Mouse (Mus musculus) hematopoietic stem cell, adult 5-6 weeks (primary cell): ENCODE data around the gene Sgcd. TPM values are rescaled to one million over a fixed set of nuclear protein-coding genes. Genes with fewer than 3 reads are reported as not detected.

Experiments used
- ATAC-seq, 2 experiments: fragments of 125-278 bp in 1 of 2; replicated peaks in 1 of 2; 2 replicates each; pipeline ENCODE4 v1.8.0; 2016 to 2017; ENCODE audit warnings: inconsistent platforms in 2 of 2, mild to moderate bottlenecking in 2 of 2, moderate number of reproducible peaks in 2 of 2, low read depth in 1 of 2, moderate TSS enrichment in 1 of 2; ENCODE audit not compliant: low FRiP score in 2 of 2, poor library complexity in 2 of 2, severe bottlenecking in 2 of 2, insufficient read depth in 1 of 2, low TSS enrichment in 1 of 2
- total RNA-seq: library from RNA; stranded (forward); fragments of 172-1452, 232-1000 nt; gene quantifications from 2 replicates; pipeline ENCODE4 v1.2.3, GENCODE M21; 2017

The Sgcd gene
- total RNA-seq, 1 experiment from 2014 or later = not detected

DNA sequence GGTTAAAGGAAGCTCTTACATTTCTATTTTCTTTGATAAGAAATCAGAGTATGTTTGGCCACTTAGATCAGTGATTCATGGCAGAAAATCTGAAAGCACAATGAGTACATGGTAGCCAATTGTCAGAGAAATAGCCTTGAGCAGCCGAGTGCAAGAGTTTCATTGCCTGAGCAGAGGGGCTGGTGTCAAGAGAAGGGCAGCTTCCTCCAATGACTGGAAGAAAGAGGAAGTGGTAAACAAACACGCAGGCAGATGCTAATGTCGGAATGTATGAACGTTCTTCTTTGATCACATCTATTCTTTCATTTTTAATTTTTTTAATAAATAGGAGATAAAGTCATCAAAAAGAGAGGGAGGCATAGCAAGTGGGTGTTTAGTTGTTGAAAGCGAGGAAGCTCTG is 956.5 kb downstream of the Sgcd start:
- ATAC-seq = peak in 1 of 2 experiments; percentile 65; a peak in 2 of 4 replicates

DNA sequence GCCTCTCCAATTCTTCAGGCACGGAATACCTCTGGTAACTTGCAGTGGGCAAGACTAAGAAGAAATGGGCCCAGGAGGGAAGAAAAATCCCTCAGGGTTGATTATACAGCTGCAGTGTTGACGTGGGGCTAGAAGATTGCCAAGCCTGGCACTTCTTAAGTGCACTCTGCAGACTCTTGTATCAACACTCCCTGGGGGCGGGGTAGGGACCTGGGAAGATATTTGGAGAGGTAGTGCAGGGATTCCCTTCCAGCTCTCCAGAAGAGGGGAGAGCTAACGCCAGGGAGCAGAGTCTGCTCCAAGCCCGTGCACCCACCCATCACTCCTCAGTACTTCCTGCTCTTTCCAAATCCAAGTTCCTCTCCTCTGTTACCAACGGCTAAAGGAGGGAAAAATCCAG is 967.9 kb downstream of the Sgcd start:
- ATAC-seq = no peak

DNA sequence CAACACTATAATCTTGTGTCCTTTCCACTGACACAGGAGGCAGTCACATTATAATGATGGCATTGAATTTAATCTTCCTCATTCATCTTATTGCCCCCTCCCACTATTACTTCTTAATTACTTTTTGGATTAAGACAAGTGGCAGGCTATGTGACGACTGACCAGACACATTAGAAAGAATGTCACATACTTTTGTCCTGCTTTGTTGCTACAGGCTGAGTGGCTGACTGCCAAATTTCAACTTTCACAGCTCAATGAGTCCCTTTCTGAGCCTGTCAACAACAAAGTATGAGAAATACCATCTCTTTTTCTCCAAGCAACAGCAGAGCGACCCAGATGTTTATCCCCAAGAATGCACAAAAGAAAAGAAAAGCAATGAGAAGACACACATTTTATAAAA is 970.6 kb downstream of the Sgcd start:
- ATAC-seq = no peak

DNA sequence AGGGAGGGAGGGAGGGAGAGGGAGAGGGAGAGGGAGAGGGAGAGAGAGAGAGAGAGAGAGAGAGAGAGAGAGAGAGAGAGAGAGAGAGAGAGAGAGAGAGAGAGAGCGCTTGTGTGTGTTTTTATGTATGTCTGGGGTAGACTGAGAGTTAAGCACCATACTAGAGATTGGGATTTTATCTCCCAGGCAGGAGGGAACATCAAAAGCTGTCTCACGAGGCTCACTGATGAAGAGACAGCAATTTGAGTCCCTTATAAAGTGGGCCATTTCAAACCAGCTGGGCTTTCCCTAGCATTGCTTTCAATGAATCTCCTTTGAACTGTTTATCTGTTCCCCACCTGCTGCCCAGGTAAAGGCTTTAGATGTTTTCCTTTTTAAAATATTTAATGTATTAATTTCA is 973.1 kb downstream of the Sgcd start:
- ATAC-seq = no peak

DNA sequence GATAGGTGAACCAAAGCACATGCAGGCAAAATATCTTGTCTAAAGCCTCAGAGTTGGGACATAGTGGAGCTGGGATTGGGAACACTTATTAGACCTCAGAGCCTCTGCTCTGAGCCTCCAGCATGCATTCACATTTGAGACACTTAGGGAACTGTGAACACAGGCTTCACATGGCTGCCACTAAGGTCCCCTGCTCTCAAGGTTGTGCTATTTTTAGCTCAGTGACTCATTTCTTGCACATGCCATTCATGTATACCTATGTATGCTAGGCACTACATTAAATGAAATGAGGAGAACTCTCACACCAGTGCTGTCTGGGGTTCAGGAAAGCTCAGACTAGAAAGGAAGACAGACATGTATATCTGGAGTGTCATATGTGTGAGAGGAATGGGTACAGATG is 974.5 kb downstream of the Sgcd start:
- no peak for ATAC-seq

DNA sequence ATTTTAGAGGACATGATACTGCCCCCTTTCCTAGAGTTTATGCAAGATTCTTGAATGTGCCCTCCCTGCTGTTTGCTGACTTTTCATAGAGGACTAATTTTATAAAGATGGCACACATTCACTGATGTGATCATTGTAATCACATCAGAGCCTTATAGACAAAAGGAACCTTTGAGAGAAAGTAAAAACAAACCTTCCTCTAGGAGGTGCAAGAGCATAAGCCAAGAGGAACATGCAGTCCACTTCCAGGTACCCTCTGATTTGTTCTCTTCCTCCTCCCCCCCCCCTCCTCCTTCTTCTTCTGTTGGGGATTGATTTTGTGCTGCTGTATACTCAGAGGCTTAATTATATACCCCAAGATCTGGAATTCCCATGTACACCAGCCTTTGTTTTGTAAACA is 978.6 kb downstream of the Sgcd start:
- ATAC-seq = no peak

DNA sequence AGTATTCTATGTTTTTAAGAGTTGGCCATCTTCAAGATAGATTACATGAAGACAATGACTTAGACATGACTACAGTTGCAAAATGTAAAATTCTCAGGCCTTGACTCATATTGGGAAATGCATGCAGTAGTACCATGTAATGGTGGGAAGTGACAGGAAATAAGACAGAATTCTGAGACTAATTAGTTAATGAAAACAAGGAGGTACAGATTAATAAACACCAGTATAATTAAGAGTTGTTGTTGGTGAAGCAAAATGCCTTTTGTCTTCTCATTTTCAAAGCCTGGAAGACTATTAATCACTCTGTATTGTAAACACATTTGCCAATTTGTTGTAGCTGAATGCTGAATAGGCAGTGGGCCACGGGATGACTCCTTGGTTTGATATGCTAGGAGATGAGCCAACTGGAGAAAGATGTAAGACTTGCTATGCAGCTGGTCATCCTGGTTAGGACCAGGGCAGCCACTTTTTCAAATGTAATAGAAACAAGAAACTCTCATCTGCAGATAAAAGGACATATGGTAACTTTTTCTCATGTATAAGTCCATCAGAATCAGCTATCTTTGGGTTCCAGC is 983.4 kb downstream of the Sgcd start:
- ATAC-seq = no peak

DNA sequence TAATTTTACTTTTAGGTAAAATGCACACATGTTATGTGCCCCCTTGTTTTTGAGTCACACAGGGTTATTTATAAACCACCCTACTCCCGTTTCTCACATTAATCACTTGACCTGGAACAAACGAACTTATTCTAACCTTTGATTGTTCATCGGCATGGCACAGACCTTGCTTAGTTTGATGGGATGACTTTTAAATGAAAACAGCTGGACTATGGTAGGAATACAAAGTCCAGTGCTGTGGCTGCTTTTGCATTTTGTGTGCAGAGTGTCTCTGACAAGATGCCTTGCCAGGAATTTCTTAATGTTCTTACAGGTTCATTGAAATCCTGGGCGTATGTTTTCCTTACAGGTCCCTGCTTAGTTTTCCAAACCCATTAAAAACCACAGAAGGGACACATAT is 1049.5 kb downstream of the Sgcd start:
- no peak for ATAC-seq

DNA sequence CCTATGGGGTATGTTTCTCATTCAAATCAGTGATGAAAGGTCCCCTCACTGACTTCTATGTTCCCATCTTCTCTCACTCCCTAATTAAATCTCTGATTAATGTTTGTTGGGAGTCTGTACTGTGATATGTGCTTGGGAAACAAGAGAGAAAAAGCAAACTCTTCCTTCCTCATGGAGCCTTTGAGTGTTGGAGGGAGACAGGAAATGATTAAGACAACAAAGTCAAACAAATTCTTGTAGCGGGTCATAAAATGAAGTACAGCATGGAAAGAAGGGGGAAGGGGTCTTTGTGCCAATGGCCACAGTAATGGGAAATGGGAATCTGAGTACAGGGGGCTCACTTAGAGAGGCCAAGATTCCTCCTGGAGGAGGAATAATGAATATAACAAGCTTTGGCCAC is 1063.8 kb downstream of the Sgcd start:
- no peak for ATAC-seq

DNA sequence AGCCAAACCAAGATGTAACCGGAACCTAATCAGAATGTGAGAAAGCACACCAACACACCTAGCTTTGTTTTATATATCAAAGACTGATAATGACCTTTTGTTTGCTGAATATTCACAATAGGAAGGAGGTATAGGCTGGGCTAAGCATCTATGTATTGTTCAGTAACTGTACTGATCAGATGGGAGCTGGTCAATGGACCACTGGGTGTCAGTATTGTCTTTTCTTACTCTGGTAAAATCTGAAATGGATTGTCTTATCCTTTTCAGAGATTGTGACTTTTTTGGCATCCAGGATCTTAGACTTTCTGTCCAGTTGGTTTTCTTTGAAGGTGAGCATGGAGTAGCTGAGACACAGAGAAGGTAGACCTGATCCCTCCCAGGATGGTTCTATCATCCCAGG is 1068.5 kb downstream of the Sgcd start:
- no peak for ATAC-seq

DNA sequence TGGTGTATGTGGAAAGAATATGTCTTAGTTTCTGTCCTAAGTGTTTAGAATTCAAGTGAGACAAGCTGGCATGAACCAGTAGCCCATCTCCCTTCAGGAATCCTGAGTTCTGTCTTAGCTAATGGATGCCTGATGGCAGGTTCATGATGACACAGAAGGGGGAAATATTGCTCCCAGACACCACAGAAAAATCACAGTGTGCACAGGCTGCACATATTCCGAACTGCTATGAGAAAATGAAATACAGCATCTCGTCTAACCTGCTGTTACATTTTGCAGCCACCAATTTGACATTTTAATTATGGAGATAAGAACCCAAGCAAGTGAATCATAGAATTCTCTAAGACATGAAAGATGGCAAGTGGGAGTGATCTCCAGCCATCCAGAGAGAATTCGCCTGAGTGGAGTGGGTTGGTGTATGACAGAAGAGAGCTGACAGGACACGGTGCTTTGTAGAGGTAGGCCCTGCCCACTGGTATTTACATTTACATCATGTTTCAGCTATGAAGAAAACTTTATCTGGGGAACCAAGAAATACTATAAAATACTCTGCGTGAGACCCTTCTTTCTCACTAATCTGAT is 1076.0 kb downstream of the Sgcd start:
- ATAC-seq = no peak

DNA sequence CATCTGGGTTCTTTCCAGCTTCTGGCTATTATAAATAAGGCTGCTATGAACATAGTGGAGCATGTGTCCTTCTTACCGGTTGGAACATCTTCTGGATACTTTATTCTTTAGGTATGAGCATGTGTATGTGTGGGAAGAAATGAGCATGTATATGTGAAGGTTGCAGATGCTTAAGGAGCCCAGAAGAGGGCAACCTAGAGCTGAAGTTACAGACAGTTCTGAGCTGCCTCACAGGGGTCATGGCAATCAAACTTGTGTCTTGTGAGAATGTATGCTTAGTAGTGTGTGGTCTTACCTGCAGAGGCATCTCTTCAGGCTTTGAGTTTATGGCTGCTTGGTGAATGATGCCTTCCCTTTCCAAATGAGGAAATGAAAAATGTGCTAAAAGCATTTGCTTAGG is 1084.5 kb downstream of the Sgcd start:
- ATAC-seq = no peak

DNA sequence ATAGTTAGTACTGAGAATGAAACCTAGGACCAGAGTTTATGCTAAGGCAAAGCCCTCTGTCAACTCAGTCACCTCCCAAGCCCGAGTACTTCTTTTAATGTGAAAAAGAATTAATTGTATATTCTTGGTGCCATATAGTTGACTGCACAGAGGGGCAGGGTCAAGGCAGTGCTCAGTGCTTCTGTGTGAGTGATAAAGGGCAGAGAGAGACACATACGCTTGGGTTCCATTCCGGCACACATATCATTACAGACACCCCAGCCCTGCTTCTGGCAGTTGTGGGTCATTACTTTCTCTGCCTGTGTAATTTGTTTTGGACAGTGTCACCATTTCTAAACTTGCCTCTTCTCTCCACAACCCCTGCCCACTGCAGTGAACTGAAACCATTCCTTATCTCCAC is 1099.7 kb downstream of the Sgcd start:
- no peak for ATAC-seq

DNA sequence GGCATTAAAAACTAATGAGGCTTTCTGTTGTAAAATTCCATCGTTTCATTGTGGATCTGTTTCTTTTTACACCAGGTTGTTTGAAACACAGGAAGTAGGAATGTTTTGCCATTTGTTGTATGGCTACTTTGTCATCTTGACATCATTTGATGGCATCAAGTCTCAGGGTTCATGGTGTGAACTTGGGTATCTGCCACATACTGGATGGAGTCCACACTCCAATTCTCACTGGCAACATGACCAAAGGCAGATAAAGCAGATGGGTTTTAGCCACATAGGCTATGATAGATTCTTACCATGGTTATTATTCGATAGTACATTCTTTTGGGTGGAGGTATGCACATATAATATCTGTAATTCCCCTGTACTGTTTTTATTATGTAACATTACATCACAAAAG is 1106.3 kb downstream of the Sgcd start:
- ATAC-seq = no peak

DNA sequence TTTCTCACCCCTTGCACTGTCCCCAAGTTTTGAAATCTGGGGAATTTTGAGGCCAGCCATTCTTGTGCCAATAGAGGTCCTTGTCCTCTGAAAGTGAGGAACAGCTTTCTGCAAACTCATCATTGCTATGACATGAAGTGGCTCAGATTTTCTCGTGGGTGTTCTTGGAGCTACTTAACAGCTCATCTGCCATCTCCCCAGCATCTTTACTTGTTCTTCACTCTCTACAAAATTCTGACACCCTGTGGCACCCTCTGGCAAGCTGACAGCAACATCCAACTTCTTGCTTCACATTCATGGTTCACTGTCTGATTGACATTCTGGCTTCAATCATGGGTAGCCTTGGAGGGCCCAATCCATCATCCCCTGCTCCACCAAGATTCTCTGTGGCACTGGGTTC is 1113.0 kb downstream of the Sgcd start:
- no peak for ATAC-seq

DNA sequence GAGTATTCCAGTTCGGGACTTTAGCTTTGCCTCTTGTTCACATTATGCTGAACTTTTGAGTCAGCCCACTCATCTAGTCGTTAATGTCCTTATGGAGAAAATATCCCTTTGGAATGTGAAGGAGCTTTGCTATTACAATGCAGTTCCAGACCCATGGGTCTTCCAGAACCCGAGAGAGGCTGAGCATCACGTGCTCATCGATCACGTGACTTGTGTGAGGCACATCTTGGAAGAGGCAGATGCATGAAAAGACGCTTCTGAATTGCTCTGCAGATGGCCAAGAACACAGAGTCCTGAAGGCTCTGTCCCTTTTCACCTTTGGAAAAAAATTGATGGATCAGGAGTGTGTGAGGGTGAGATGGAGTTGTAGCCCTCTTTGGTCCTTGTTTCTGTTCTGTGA is 1120.2 kb downstream of the Sgcd start:
- ATAC-seq = no peak

DNA sequence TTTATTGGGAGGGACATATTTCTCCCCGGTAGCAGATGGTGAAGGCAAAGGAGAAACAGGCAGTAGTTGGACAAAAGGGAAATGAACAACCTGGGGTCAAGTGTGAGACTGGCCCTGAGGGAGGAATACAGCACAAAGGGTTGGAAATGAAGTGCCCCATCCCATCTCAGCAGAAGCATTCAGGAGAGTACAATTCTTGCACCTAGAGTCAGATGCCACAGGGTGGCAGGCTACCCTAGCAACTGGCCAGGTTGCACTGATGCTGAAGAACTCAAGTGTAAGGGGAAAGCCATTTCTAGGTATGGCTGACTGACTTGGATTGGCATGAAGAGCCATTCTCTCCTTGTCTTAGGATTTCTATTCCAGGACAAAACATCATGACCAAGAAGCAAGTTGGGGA is 1124.0 kb downstream of the Sgcd start:
- 0 out of 4 replicates have a peak, but pooled peaks of 1 of the 2 experiments have one; percentile 12 for ATAC-seq

DNA sequence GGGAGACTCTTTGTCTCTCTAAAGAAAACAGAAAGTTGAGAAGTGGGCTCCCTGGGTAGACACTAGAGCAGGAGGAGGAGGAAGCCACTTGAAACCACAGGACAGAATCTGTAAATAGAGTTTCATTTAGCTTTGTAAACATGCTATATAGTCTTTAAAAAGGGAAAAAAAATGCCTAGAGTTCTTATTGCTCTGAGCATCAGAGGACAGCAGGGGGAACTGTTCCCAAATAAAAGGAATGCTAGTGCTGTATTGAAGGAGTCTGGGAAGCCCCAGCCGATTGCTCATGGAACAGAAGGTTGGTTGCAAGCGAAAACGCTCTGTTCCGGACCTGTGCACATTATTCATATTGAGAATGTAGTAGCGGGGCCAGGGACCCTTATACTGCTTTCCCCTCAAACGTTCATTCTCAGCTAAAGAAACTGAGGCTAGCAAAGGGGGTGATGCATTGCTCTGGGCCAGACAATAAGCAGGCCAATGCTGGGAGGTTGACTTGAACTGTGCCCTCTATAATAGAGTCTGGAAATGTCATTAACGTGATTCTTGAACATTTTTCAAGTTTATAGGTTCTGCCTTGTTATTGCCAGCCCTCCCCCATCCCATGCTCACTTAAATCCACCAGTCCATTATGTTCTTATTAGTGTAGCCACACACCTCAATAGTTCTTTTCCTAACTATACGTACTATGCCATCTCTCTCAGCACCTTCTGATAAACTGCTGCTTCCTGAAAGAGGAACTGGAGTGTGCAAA is 1140.4 kb downstream of the Sgcd start:
- ATAC-seq = no peak

DNA sequence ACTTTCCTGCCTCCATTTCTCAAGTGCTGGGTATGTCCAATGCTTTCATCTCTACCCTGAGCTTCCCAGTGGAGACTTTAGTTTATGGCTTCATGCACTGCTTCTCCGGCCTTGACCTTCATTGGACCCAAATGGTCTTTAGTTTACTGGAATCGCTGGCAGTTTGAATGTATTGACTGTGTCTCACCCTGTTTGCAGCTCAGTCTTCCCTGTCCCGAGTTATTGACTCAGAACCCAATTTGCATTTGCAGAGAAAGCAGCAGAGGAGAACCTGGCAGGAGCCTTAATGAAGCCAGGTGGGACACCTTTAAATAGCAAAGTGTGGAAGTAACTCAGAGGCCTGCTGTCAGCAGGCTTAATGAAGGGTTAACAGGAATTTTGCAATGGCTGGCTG is 1140.9 kb downstream of the Sgcd start:
- ATAC-seq = no peak
